Mouse (Mus musculus) thymus, postnatal 4 days (tissue): ENCODE measurements around the gene Lect2.

ENCODE experiments used
- DNase-seq: peaks from one replicate; pipeline ENCODE4 v3.0.0; 2021

Lect2 gene

DNA sequence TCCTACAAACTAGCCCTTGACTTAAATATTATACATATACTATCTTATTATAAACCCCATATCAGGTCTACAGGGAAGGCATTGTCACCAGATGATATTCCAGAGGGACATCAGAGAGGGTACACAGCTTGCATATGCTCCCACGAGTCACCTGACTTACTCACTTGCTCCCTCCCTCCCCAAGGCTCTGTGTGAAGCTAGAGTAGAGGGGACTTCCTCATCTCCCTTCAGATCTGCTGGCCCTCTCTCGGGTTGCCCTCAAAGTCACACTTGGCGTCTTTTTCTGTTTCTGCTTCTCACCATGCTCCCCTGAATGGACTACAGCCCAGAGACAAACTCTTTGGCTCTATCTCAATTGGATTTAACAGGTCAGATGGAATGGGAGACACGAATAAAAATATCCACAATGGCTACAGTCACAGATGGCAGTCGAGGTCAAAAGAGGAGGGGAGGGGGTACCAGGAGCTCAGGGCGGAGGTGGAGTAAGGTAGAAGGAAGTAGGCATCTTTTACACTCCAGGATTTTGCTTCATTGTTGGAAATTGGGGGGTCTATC lies 46.4 kb downstream of the Lect2 start:
- no peak for DNase-seq

DNA sequence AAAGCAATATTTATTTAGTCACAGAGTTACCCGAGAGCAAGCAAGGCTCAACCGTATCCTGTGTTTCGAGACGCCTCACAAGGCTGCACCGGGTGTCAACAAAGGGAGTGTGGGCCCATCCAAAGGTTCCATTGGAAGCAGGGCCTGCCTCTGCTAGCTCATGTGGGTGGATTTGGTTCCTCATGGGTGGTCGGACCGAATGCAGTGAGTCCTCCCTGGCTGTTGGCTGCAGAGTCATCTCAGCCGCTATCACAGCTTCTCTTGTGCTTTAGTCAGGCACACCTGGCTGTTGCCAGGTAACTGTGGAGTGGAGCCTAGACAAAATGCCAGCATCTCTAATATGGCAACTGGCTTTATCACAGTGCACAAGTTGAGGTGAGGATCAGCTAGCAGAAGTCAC lies 47.7 kb downstream of the Lect2 start:
- DNase-seq: no peak

DNA sequence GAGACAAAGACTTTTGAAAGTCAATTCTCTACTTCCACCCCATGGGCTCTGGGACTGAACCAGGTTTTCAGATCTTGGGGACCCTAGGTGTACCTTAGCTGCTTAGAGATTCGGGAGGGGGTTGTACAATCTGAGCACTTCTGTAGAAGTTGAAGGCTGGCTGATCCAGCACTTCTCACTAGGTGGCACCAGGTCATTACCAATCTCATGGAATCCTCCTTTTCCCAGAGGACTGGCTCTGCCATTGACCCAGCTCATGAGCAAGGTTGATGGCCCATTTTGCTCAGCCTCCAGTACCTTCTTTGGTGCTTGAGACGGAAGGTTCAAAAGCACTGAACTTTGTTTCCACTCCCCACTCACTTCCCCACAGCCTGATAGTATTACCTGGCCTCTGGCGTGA lies 48.2 kb downstream of the Lect2 start:
- DNase-seq: no peak

DNA sequence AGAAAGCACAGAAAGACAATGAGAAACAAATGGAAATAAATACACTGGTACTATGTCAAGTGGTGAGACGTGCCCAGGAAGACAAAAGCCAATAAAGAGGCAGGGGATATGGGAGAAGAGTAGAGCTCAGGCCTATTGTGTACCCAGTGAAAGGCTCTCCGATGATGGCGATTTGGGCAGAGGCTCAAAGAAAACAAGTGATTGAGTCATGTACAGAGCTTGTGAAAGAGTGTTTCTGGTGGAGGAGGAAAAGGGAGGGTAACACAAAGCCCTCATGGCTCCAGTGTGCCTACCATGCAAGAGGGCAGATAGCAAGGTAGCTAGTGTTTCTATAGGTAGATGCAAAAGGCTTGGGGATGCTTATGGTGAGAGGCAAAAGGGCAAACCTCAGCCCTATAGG lies 53.9 kb downstream of the Lect2 start:
- no peak for DNase-seq
